Mouse (Mus musculus) midbrain, embryonic 13.5 days (tissue): ENCODE results near the gene Mtfp1. TPM values are rescaled to one million over a fixed set of nuclear protein-coding genes. Genes with fewer than 3 reads are reported as not detected.
A peak's percentile ranks its signal among the peaks of the same experiment; 100 is the strongest.
"Not testable (repeated sequence)": the region's sequence is repeated elsewhere in the genome, so short reads cannot be mapped to it uniquely, and the experiment has no call there.

Experiments used
- ATAC-seq: fragments of 200-750 bp; cut with Nextera tagmentation; 2 replicates; pipeline ENCODE4 v1.8.0; 2017; ENCODE audit warnings: mild to moderate bottlenecking, moderate TSS enrichment, moderate library complexity
- H3K27ac ChIP-seq: fragments of 300-500 bp; sonication (generic); 2 replicates; pipeline ENCODE4 v1.5.1; 2015; ENCODE audit warnings: inconsistent platforms, mild to moderate bottlenecking, moderate library complexity
- H3K27me3 ChIP-seq: fragments of 300-500 bp; sonication (generic); 2 replicates; pipeline ENCODE4 v1.6.1; 2015; ENCODE audit warnings: mild to moderate bottlenecking, inconsistent platforms
- H3K36me3 ChIP-seq: fragments of 300-500 bp; sonication (generic); 2 replicates; pipeline ENCODE4 v1.6.1; 2015; ENCODE audit warnings: mild to moderate bottlenecking, inconsistent platforms
- H3K4me1 ChIP-seq: fragments of 300-500 bp; sonication (generic); replicated peaks from 2 replicates; pipeline ENCODE4 v1.6.1; 2015; ENCODE audit warnings: inconsistent platforms
- H3K4me2 ChIP-seq: fragments of 300-500 bp; sonication (generic); replicated peaks from 2 replicates; pipeline ENCODE4 v1.6.1; 2015; ENCODE audit warnings: moderate library complexity, mild to moderate bottlenecking, inconsistent platforms
- H3K4me3 ChIP-seq: fragments of 300-500 bp; sonication (generic); replicated peaks from 2 replicates; pipeline ENCODE4 v1.5.1; 2015; ENCODE audit warnings: mild to moderate bottlenecking, inconsistent platforms
- H3K9ac ChIP-seq: fragments of 300-500 bp; sonication (generic); replicated peaks from 2 replicates; pipeline ENCODE4 v1.6.1; 2015; ENCODE audit warnings: mild to moderate bottlenecking, inconsistent platforms
- H3K9me3 ChIP-seq: fragments of 300-500 bp; sonication (generic); 2 replicates; pipeline ENCODE4 v1.6.1; 2016; ENCODE audit warnings: mild to moderate bottlenecking, inconsistent platforms
- WGBS: fragments of 180-500 bp; shearing (Covaris S2); methylation state at CpG from one replicate; pipeline ENCODE4 v1.1.7; 2015; 5-methylcytosine and 5-hydroxymethylcytosine counted together
- polyA plus RNA-seq: library from polyadenylated mRNA; unstranded; fragments of >200 nt; fragmentation: Nextera tagmentation; extraction: Ambion mirVana; gene quantifications from 2 replicates; pipeline ENCODE4 v1.2.1, GENCODE M21; 2015

Mtfp1 gene
- polyA plus RNA-seq, 1 experiment from 2014 or later = 6.6 TPM

- Histone ChIP-seq H3K4me1 (peaks cover 10% of the 10 kb centered on the region), H3K4me2 (no peak overlapping the region), H3K9me3 (no peaks in the 10 kb centered on the region), H3K4me3 (no peak overlapping the region), H3K27ac (no peak overlapping the region), H3K9ac (no peak overlapping the region), H3K27me3 (peaks cover 12% of the 10 kb centered on the region), H3K36me3 (peaks cover 19% of the 10 kb centered on the region)
- WGBS = 84% methylated on average over 6 of the region's 6 CpGs
- no peak for ATAC-seq
Measured at GRCm38 (mm10) chr11:4112861-4113260, 17.6 kb upstream of the Mtfp1 start.

GRCm38 (mm10) chr11:4112033-4112432, 16.8 kb upstream of the Mtfp1 start:
- H3K27ac ChIP-seq = no peak overlapping the region
- WGBS = 92% methylated on average over 4 of the region's 4 CpGs
- H3K9me3 ChIP-seq = no peaks in the 10 kb centered on the region
- H3K4me1 ChIP-seq = 0 out of 2 replicates have a peak, but pooled peaks cover 2% of the 10 kb centered on the region
- H3K9ac ChIP-seq = no peak overlapping the region
- no peak for ATAC-seq
- H3K4me3 ChIP-seq = no peak overlapping the region
- peaks cover 19% of the 10 kb centered on the region for H3K36me3 ChIP-seq
- 0 out of 2 replicates have a peak, but pooled peaks cover 3% of the 10 kb centered on the region for H3K27me3 ChIP-seq
- no peak overlapping the region for H3K4me2 ChIP-seq

GRCm38 (mm10) chr11:4108691-4109090, 13.4 kb upstream of the Mtfp1 start:
- Histone ChIP-seq H3K9me3 (no peaks in the 10 kb centered on the region), H3K4me2 (no peak overlapping the region), H3K27me3 (no peaks in the 10 kb centered on the region), H3K27ac (no peak overlapping the region), H3K9ac (no peak overlapping the region), H3K4me1 (no peaks in the 10 kb centered on the region), H3K36me3 (peaks cover 19% of the 10 kb centered on the region), H3K4me3 (no peak overlapping the region)
- 85% methylated on average over 7 of the region's 7 CpGs for WGBS
- ATAC-seq = no peak

- not testable (repeated sequence) for H3K4me1 ChIP-seq, H3K4me2 ChIP-seq, H3K9me3 ChIP-seq, ATAC-seq, H3K27ac ChIP-seq, H3K4me3 ChIP-seq, H3K9ac ChIP-seq, H3K27me3 ChIP-seq
- 91% methylated on average over 6 of the region's 6 CpGs for WGBS
- peaks cover 19% of the 10 kb centered on the region for H3K36me3 ChIP-seq
Measured at GRCm38 (mm10) chr11:4107901-4108300, 12.7 kb upstream of the Mtfp1 start.

GRCm38 (mm10) chr11:4105444-4105843, 10.2 kb upstream of the Mtfp1 start:
- H3K27me3 ChIP-seq = no peaks in the 10 kb centered on the region
- no peak overlapping the region for H3K4me3 ChIP-seq
- no peak overlapping the region for H3K9ac ChIP-seq
- H3K27ac ChIP-seq = no peak overlapping the region
- no peaks in the 10 kb centered on the region for H3K9me3 ChIP-seq
- 85% methylated on average over 6 of the region's 6 CpGs for WGBS
- peaks cover 12% of the 10 kb centered on the region for H3K36me3 ChIP-seq
- H3K4me2 ChIP-seq = no peak overlapping the region
- H3K4me1 ChIP-seq = no peaks in the 10 kb centered on the region
- no peak for ATAC-seq

- WGBS = 86% methylated on average over 5 of the region's 5 CpGs
- H3K4me1 ChIP-seq = no peaks in the 10 kb centered on the region
- H3K9ac ChIP-seq = no peak overlapping the region
Measured at GRCm38 (mm10) chr11:4104989-4105388, 9.7 kb upstream of the Mtfp1 start.

GRCm38 (mm10) chr11:4103522-4103921, 8.3 kb upstream of the Mtfp1 start:
- ATAC-seq = no peak

More at GRCm38 (mm10) chr11:4104989-4105388, 9.7 kb upstream of the Mtfp1 start:
- H3K4me2 ChIP-seq = no peak overlapping the region
- H3K27me3 ChIP-seq = no peaks in the 10 kb centered on the region
- H3K4me3 ChIP-seq = no peak overlapping the region
- peaks cover 8% of the 10 kb centered on the region for H3K36me3 ChIP-seq
- no peaks in the 10 kb centered on the region for H3K9me3 ChIP-seq
- no peak for ATAC-seq
- H3K27ac ChIP-seq = no peak overlapping the region

GRCm38 (mm10) chr11:4101851-4102250, 6.6 kb upstream of the Mtfp1 start:
- H3K4me1 ChIP-seq = peaks cover 8% of the 10 kb centered on the region
- 87% methylated on average over 5 of the region's 5 CpGs for WGBS
- H3K4me3 ChIP-seq = no peak overlapping the region
- H3K36me3 ChIP-seq = no peaks in the 10 kb centered on the region
- H3K27ac ChIP-seq = no peak overlapping the region
- ATAC-seq = no peak
- no peak overlapping the region for H3K4me2 ChIP-seq
- no peak overlapping the region for H3K9ac ChIP-seq
- no peaks in the 10 kb centered on the region for H3K9me3 ChIP-seq
- no peaks in the 10 kb centered on the region for H3K27me3 ChIP-seq

More at GRCm38 (mm10) chr11:4103522-4103921, 8.3 kb upstream of the Mtfp1 start:
- H3K9me3 ChIP-seq = no peaks in the 10 kb centered on the region
- no peaks in the 10 kb centered on the region for H3K27me3 ChIP-seq
- WGBS = 85% methylated on average over 14 of the region's 14 CpGs
- no peaks in the 10 kb centered on the region for H3K4me1 ChIP-seq
- H3K4me3 ChIP-seq = no peak overlapping the region
- H3K4me2 ChIP-seq = no peak overlapping the region
- H3K27ac ChIP-seq = no peak overlapping the region
- peaks cover 4% of the 10 kb centered on the region for H3K36me3 ChIP-seq
- no peak overlapping the region for H3K9ac ChIP-seq

- H3K4me1 ChIP-seq = peaks cover 19% of the 10 kb centered on the region
- ATAC-seq = no peak
- H3K36me3 ChIP-seq = no peaks in the 10 kb centered on the region
- no peaks in the 10 kb centered on the region for H3K27me3 ChIP-seq
- 0 out of 2 replicates have a peak overlapping the region, but pooled peaks have one; percentile 7 for H3K9ac ChIP-seq
- no peaks in the 10 kb centered on the region for H3K9me3 ChIP-seq
- no peak overlapping the region for H3K4me2 ChIP-seq
- 73% methylated on average over 3 of the region's 3 CpGs for WGBS
- H3K4me3 ChIP-seq = no peak overlapping the region
- no peak overlapping the region for H3K27ac ChIP-seq
Measured at GRCm38 (mm10) chr11:4099447-4099846, 4.2 kb upstream of the Mtfp1 start.

- H3K4me3 ChIP-seq = no peak overlapping the region
- no peaks in the 10 kb centered on the region for H3K9me3 ChIP-seq
- H3K36me3 ChIP-seq = no peaks in the 10 kb centered on the region
- no peaks in the 10 kb centered on the region for H3K27me3 ChIP-seq
- H3K4me1 ChIP-seq = peaks cover 23% of the 10 kb centered on the region
- H3K27ac ChIP-seq = no peak overlapping the region
- H3K4me2 ChIP-seq = no peak overlapping the region
- 71% methylated on average over 7 of the region's 7 CpGs for WGBS
- H3K9ac ChIP-seq = no peak overlapping the region
- no peak for ATAC-seq
Measured at GRCm38 (mm10) chr11:4098816-4099215, 3.6 kb upstream of the Mtfp1 start.

GRCm38 (mm10) chr11:4098120-4098519, 2.9 kb upstream of the Mtfp1 start:
- Histone ChIP-seq H3K9me3 (no peaks in the 10 kb centered on the region), H3K27ac (no peak overlapping the region)
- WGBS = 67% methylated on average over 8 of the region's 8 CpGs

GRCm38 (mm10) chr11:4097091-4097621, 1.9 kb upstream of the Mtfp1 start:
- Histone ChIP-seq H3K9me3 (no peaks in the 10 kb centered on the region), H3K9ac (peak overlapping the region; percentile 87), H3K4me3 (peak overlapping the region; percentile 50), H3K4me2 (peak overlapping the region; percentile 83), H3K4me1 (peaks cover 23% of the 10 kb centered on the region), H3K27me3 (no peaks in the 10 kb centered on the region), H3K36me3 (no peaks in the 10 kb centered on the region), H3K27ac (peak overlapping the region; percentile 92)
- 22% methylated on average over 10 of the region's 10 CpGs for WGBS
- ATAC-seq = peak; percentile 70

More at GRCm38 (mm10) chr11:4098120-4098519, 2.9 kb upstream of the Mtfp1 start:
- Histone ChIP-seq H3K4me3 (no peak overlapping the region), H3K4me1 (peaks cover 23% of the 10 kb centered on the region), H3K4me2 (no peak overlapping the region), H3K27me3 (no peaks in the 10 kb centered on the region), H3K36me3 (no peaks in the 10 kb centered on the region), H3K9ac (no peak overlapping the region)
- no peak for ATAC-seq
